Mouse (Mus musculus) heart, adult 2 months (tissue): ENCODE data around the gene Tnk1.
A peak's percentile ranks its signal among the peaks of the same experiment; 100 is the strongest.

ENCODE experiments used
- CTCF ChIP-seq: fragments of 200-600 bp; IDR thresholded peaks from 2 replicates; pipeline ENCODE4 v1.8.1; 2022; ENCODE audit warnings: antibody characterized with exemption, mild to moderate bottlenecking, moderate library complexity
- EP300 ChIP-seq: fragments of 200-500 bp; IDR thresholded peaks from 2 replicates; pipeline ENCODE4 v1.6.1; 2011; ENCODE audit warnings: low read depth, low read length, control low read depth; ENCODE audit not compliant: insufficient read depth
- POLR2A ChIP-seq: fragments of 200-500 bp; IDR thresholded peaks from 2 replicates; pipeline ENCODE4 v1.6.1; 2011; ENCODE audit warnings: mild to moderate bottlenecking, low read depth, low read length, control low read depth; ENCODE audit not compliant: insufficient read depth

DNA sequence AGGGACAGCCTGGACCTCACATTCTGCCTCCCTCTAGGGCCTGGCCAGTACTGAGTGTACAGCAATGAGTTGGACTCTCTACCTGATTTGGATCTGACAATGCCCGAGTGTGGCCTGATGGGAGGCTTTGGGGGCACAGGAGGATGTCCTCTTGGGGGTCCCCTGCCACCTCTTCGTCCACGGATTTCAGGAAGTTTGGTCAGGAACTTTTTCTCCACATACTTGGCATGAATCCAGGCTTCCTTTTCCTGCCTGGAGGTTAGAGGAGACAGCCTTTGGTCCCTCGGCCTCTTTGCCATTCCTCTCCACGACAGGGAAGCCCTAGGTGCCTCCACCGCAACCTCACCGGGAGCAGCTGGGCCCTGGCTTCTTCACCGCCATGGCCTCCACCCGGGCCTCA, 25.7 kb upstream of the Tnk1 start:
- no peak for TF ChIP-seq CTCF
- 0 out of 2 replicates have a peak, but pooled peaks have one; percentile 27 for TF ChIP-seq POLR2A
- TF ChIP-seq EP300 = no peak
